Mouse (Mus musculus) olfactory bulb, adult 2 months (tissue): Measurements from ENCODE around the gene Zfp804b. TPM values are rescaled to one million over a fixed set of nuclear protein-coding genes. Genes with fewer than 3 reads are reported as not detected.

Experiments
- H3K27ac ChIP-seq: fragments of 200-500 bp; 2 replicates; pipeline ENCODE4 v1.5.1; 2012; ENCODE audit warnings: low read depth, low read length; ENCODE audit not compliant: insufficient read depth
- H3K4me1 ChIP-seq: fragments of 200-500 bp; 2 replicates; pipeline ENCODE4 v1.6.1; 2012; ENCODE audit warnings: low read length; ENCODE audit not compliant: control insufficient read depth, insufficient read depth
- H3K4me3 ChIP-seq: fragments of 200-500 bp; 2 replicates; pipeline ENCODE4 v1.5.1; 2012; ENCODE audit warnings: mild to moderate bottlenecking, low read depth, low read length, moderate library complexity; ENCODE audit not compliant: insufficient read depth
- CTCF ChIP-seq: fragments of 200-500 bp; IDR thresholded peaks from 2 replicates; pipeline ENCODE4 v1.5.1; 2012; ENCODE audit warnings: low read depth, mild to moderate bottlenecking, low read length, moderate library complexity; ENCODE audit not compliant: insufficient read depth
- POLR2A ChIP-seq: fragments of 200-500 bp; IDR thresholded peaks from 2 replicates; pipeline ENCODE4 v1.6.1; 2012; ENCODE audit warnings: mild to moderate bottlenecking, low read depth, low read length, moderate library complexity; ENCODE audit not compliant: insufficient read depth
- WGBS: fragments of 180-500 bp; shearing (Covaris S2); methylation state at CpG from one replicate; pipeline ENCODE4 v1.1.7; 2018; 5-methylcytosine and 5-hydroxymethylcytosine counted together
- polyA plus RNA-seq: library from polyadenylated mRNA; stranded (reverse); fragments of >200 nt; gene quantifications from 2 replicates; pipeline ENCODE4 v1.2.4, GENCODE M21; 2012; ENCODE audit warnings: low replicate concordance; ENCODE audit not compliant: missing spikeins, insufficient read depth, insufficient read length

Gene Zfp804b
- polyA plus RNA-seq, 1 experiment, result not detected

DNA sequence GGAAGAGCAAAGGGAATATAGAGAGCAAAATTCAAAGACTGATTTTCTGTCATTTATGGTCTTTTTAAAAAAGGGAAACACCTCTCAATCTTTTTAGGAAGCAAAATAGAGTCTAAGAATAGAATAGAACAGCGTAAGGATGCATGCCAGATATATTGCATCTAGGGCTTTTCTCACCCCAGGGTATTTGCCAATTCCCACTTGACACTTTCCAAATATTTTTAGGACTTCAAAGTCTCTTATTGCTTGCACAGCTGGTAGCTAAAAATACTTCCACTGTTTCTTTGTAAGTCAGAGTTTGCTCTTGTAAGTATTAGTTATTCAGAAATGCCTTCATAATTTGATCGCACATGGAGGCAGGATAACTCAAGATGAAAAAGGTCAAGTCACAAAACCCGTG is 204.9 kb downstream of the Zfp804b start:
- no peak overlapping the region for H3K4me3 ChIP-seq
- H3K27ac ChIP-seq, result no peak overlapping the region
- TF ChIP-seq CTCF (no peak), POLR2A (no peak)
- H3K4me1 ChIP-seq, result no peaks in the 10 kb centered on the region
- 35% methylated on average over 3 of the region's 3 CpGs for WGBS

DNA sequence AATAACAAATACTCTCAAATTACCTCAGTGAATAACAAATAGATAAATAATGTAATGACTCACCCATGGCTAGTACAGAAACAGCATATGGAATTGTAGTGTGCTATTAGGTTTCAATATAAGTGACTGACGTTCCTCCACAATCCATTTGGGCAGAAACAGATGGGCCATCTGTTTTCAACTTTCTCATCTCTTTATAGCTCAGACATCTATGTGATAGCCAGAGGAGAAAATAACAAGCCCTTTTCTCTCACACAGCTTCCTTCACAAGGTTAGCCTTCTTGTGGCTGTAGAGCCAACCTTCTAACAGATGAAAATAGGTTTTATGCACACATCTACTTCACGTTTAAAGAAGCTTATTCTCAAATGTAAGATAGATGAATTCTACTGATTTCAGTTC is 242.2 kb downstream of the Zfp804b start:
- WGBS, result 64% methylated on average over 2 of the region's 2 CpGs
- TF ChIP-seq CTCF, result no peak
- H3K4me3 ChIP-seq, result no peak overlapping the region
- H3K4me1 ChIP-seq, result no peaks in the 10 kb centered on the region
- no peak overlapping the region for H3K27ac ChIP-seq

DNA sequence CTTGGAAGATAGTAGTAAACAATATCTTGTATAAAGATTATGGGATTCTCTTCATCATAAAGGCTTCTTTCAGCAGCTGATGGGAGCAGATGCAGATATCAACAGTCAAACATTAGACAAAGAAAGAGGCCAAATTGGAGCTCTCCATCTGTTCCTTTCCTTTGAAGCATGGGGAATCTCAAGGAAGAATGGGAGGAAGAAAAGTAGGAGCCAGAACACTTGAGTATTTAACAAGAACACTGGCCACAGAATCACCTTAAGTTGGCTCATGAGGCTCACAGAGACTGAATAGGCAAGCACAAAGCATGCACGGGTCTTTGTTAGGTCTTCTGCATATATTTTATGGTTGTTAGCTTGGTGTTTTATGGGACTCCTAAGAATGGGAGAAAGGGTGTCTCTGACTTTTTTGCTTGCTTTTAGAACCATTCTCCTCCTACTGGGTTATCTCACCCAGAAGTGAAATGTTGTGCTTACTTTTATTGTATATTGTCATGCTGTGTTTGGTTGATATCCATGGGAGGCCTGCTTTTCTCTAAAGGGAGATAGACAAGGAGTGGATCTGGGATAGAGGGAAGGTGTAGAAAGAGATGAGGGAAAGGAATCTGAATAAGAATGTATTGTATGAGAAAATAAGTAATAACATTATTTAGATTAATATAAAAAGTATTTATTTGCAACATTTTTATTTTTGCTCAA is 270.5 kb downstream of the Zfp804b start:
- Histone ChIP-seq H3K27ac (no peak overlapping the region), H3K4me3 (no peak overlapping the region), H3K4me1 (no peaks in the 10 kb centered on the region)
- TF ChIP-seq CTCF (no peak), POLR2A (no peak)
- WGBS, result 50% methylated on average over 1 of the region's 1 CpGs

DNA sequence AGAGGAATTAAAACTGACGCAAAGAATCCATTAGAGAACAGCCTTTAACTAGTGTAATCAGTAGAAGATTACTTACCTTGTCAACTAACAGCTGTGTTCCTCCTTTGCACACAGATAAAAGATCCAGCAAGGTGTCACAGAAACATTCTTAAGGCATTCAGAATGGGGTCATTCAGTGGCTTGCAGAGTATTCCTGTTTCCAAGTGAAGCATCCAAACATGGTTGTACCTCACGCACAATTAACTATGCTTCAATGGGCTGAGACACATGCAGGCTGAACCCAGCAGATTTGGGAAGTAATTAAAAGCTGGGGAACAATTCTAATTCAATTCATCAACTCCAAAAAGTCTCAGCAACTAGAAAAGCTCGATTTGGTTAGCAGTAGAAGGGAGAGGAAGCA is 337.1 kb downstream of the Zfp804b start:
- no peak overlapping the region for H3K4me3 ChIP-seq
- WGBS, result 33% methylated on average over 3 of the region's 3 CpGs
- no peak overlapping the region for H3K27ac ChIP-seq
- H3K4me1 ChIP-seq, result no peaks in the 10 kb centered on the region
- no peak for TF ChIP-seq CTCF
- no peak for TF ChIP-seq POLR2A

DNA sequence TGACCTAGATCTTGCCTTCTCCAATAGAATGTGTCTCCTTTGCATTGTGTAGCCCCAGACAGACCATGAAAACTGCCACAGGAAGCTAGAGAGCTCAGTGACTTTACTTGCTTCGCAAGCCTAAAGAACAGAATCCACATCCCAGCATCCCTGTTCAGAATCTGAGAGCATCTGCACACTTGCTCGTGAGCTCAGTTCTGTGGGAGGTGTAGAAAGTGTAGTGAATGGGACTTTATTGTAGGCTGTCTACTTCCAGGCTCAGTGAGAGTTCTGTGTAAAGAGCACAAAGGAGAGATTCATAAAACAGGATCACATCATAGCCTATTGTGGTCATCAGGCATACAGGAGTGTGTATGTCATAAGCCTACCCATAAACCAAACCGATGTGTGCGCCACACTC is 360.6 kb downstream of the Zfp804b start:
- 76% methylated on average over 4 of the region's 4 CpGs for WGBS
- Histone ChIP-seq H3K4me3 (no peak overlapping the region), H3K27ac (no peak overlapping the region), H3K4me1 (no peaks in the 10 kb centered on the region)
- TF ChIP-seq CTCF (no peak), POLR2A (no peak)

DNA sequence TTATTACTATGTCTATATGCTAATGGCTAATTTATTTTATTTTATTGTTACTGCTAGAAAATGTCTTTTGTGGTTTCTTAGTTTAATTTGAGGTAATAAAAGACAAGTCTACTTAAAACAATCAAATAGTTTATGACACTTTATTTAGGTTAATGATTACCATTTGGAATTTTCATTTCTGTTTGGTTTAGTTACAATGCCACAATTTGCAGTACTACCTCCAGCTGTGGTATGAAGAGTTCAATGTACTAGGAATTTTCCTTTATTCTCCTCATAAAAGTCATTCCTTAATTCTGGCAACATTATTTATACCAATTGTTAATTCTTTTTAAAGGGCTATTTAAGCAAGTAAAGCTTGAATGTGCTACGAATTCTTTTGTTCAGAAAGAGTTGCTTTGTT is 409.7 kb downstream of the Zfp804b start:
- H3K4me3 ChIP-seq, result no peak overlapping the region
- 58% methylated on average over 1 of the region's 1 CpGs for WGBS
- H3K27ac ChIP-seq, result no peak overlapping the region
- no peaks in the 10 kb centered on the region for H3K4me1 ChIP-seq
- TF ChIP-seq POLR2A (no peak), CTCF (no peak)

DNA sequence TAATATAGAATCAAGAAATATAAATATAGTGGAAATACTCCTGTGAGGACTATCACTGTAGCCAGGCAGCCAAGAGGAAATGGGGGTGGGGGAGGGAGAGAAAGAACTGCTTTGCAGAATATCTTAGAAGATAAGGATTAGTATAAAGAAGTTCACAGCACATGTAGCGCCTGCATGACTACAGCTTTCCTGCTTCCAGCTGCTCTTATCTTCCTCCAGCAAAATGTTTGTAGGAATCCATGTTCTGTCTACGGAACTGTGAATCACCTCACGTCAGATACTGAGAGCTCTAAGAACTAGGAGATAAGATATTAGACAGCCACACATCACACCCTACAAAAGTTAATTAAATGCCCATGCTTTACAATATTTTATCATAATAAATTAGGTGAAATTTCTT is 433.3 kb downstream of the Zfp804b start:
- H3K27ac ChIP-seq, result no peak overlapping the region
- no peaks in the 10 kb centered on the region for H3K4me1 ChIP-seq
- 90% methylated on average over 3 of the region's 3 CpGs for WGBS
- no peak for TF ChIP-seq CTCF
- no peak for TF ChIP-seq POLR2A
- no peak overlapping the region for H3K4me3 ChIP-seq

DNA sequence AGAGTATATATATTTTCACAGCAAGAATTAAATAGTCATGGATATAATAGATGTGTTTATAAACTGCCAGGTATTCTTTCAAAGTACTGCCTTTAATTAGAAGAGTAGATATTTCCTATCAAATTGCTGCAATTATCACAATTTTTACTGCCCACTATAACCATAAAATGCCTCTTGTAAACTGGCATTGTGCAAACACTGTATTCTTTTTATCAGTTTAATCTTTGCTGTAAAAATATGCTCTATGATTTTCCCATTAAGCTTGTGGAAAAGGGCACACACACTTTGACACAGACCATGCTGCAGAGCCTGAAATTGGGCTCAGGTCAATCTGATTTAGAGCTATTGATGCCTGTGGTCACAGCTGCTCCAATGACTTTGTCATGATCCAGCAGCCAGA is 463.2 kb downstream of the Zfp804b start:
- TF ChIP-seq CTCF (no peak), POLR2A (no peak)
- H3K4me3 ChIP-seq, result no peak overlapping the region
- no peak overlapping the region for H3K27ac ChIP-seq
- H3K4me1 ChIP-seq, result no peaks in the 10 kb centered on the region

DNA sequence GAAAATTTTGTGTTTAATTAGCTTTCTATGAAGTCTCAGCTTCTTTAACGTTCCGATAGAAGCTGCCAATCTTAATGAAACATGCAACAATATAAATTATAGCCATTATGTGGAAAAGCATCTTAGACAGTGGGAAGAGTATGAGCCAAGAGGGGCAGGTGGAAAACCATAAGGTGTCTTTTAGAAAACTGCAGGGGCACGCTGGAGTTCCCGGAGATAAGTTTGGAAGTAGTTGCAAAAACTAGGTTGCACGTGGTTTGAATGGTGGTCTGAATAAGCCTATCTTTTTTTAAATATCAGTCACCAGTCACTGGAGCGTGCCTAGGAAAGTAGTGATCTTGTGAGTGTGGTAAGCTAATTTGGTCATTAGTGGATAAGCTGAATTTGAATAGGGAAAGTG is 473.0 kb downstream of the Zfp804b start:
- 65% methylated on average over 6 of the region's 6 CpGs for WGBS
- no peak overlapping the region for H3K27ac ChIP-seq
- TF ChIP-seq CTCF (no peak), POLR2A (no peak)
- no peak overlapping the region for H3K4me3 ChIP-seq
- no peaks in the 10 kb centered on the region for H3K4me1 ChIP-seq

DNA sequence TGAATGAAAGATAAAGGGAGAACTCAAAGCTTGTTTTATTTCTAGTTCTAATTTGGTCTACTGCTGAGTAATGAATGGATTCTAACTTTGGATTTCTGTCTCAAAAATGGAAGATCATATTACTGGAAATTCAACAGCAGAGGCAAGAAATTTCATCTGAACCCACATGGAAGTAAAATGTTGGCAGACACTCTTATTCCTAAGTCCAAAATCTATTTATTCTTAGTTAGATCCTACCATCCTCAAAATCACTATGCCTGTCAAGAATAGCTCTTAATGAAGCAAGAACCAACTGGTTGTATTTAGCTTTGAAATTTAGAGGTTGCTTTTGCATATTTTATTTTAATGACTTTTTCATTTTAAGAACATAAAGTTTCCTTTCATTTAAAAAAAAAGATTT is 473.6 kb downstream of the Zfp804b start:
- no peak for TF ChIP-seq CTCF
- TF ChIP-seq POLR2A, result no peak
- H3K4me1 ChIP-seq, result no peaks in the 10 kb centered on the region
- H3K4me3 ChIP-seq, result no peak overlapping the region
- no peak overlapping the region for H3K27ac ChIP-seq
